ENCODE assay signal across 26 mouse cellular contexts in the genomic region with DNA sequence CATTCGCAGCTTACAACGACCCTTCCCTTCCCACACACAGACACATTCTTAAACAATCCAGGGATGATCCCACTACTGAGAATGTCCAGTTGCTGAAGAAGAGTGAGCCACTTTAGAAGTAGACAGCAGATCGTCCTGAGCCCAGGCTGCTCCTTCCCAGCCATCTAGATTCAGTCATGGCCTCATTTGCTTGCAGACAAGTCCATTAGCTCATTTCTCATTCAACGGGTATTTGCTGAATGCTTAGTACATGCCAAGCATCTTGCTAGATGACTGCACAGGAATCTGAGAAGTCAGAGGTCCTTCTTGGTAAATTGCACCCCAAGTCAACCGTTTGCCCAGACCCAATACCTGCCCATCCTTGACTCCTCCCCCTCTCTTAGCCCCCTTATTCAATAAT. TPM values are rescaled to one million over a fixed set of nuclear protein-coding genes. Genes with fewer than 3 reads are reported as not detected.
A peak's percentile ranks its signal among the peaks of the same experiment; 100 is the strongest.
DNase-seq lines count a peak whose midpoint lies in the region; ATAC-seq and TF ChIP-seq lines count a peak whose summit lies in the region.
"Had no signal": no experiment of that assay in that cellular context is flagged by ENCODE, and none has a peak within 500 bp of the region (broad histone marks: within the 10 kb centered on the region; RNA-seq: fewer than 3 reads in every experiment).

No protein-coding gene starts in this region.

- H3K4me1 ChIP-seq in heart, embryonic 12.5 days (replicated peaks), result peaks cover 37% of the 10 kb centered on the region
- peaks cover 10% of the 10 kb centered on the region for H3K4me1 ChIP-seq in intestine, embryonic 16.5 days (ENCODE audit: control insufficient read depth, insufficient read depth, low read length)
- no peaks in the 10 kb centered on the region for H3K4me1 ChIP-seq in intestine, postnatal 0 days (replicated peaks; ENCODE audit: control insufficient read depth, insufficient read depth, low read length)
- H3K4me1 ChIP-seq in spleen, adult 2 months (ENCODE audit: control insufficient read depth, insufficient read depth, insufficient read length), result peaks cover 32% of the 10 kb centered on the region

- H3K36me3 ChIP-seq in heart, embryonic 12.5 days, result no peaks in the 10 kb centered on the region
- H3K36me3 ChIP-seq in intestine, embryonic 16.5 days (ENCODE audit: control insufficient read depth, insufficient read depth, low read length), result no peaks in the 10 kb centered on the region
- no peaks in the 10 kb centered on the region for H3K36me3 ChIP-seq in intestine, postnatal 0 days (ENCODE audit: control insufficient read depth, insufficient read depth)
- no peaks in the 10 kb centered on the region for H3K36me3 ChIP-seq in spleen, adult 2 months (ENCODE audit: control insufficient read depth, insufficient read depth, low read length)
- H3K36me3 ChIP-seq: G1E; hindbrain, embryonic 13.5 days; neural tube, embryonic 15.5 days had no signal

- ATAC-seq in heart, embryonic 12.5 days (ENCODE audit: insufficient number of reproducible peaks, low FRiP score), result no peak
- ATAC-seq in intestine, embryonic 16.5 days, result no peak
- no peak for ATAC-seq in intestine, postnatal 0 days
- ATAC-seq in erythroblast, adult 5-6 weeks (replicated peaks; ENCODE audit: low FRiP score, poor library complexity, severe bottlenecking), result no peak
- ATAC-seq: forebrain, postnatal 0 days; liver, postnatal 0 days; lung, postnatal 0 days had no signal

- peak overlapping the region; percentile 99 for H3K27ac ChIP-seq in heart, embryonic 12.5 days (ENCODE audit: poor library complexity, severe bottlenecking)
- H3K27ac ChIP-seq in intestine, embryonic 16.5 days (ENCODE audit: low read length), result peak overlapping the region; percentile 56; the same call in 1 of the 2 replicates
- H3K27ac ChIP-seq in intestine, postnatal 0 days (ENCODE audit: low read depth, low read length), result no peak overlapping the region
- peak overlapping the region; percentile 77 for H3K27ac ChIP-seq in spleen, adult 2 months (ENCODE audit: insufficient read depth, low read length)
- H3K27ac ChIP-seq: macrophage; neural tube, embryonic 15.5 days had no signal

- TF ChIP-seq POLR2A in spleen, adult 2 months (IDR thresholded peaks at IDR 0.05; ENCODE audit: low read depth, low read length), result no peak

- WGBS in heart, embryonic 12.5 days, result 70% methylated on average over 5 of the region's 5 CpGs
- 63% methylated on average over 5 of the region's 5 CpGs for WGBS in intestine, embryonic 16.5 days
- WGBS in intestine, postnatal 0 days, result 67% methylated on average over 5 of the region's 5 CpGs
- WGBS in spleen, adult 2 months, result 90% methylated on average over 5 of the region's 5 CpGs

- peak overlapping the region; percentile 60 for H3K4me2 ChIP-seq in heart, embryonic 12.5 days
- no peak overlapping the region for H3K4me2 ChIP-seq in intestine, embryonic 16.5 days (ENCODE audit: low read depth, low read length)
- H3K4me2 ChIP-seq in intestine, postnatal 0 days (replicated peaks; ENCODE audit: low read depth), result no peak overlapping the region
- H3K4me2 ChIP-seq: hindbrain, embryonic 13.5 days; liver, embryonic 11.5 days; midbrain, embryonic 11.5 days; neural tube, embryonic 15.5 days had no signal

- peak overlapping the region; percentile 71; the same call in 1 of the 2 replicates for H3K9ac ChIP-seq in heart, embryonic 12.5 days
- H3K9ac ChIP-seq in intestine, embryonic 16.5 days (ENCODE audit: low read depth, low read length), result no peak overlapping the region
- no peak overlapping the region for H3K9ac ChIP-seq in intestine, postnatal 0 days (ENCODE audit: low read depth, low read length)
- H3K9ac ChIP-seq: forebrain, postnatal 0 days; hindbrain, embryonic 13.5 days; liver, postnatal 0 days; neural tube, embryonic 15.5 days had no signal

- H3K27me3 ChIP-seq in heart, embryonic 12.5 days (replicated peaks), result no peaks in the 10 kb centered on the region
- no peaks in the 10 kb centered on the region for H3K27me3 ChIP-seq in intestine, embryonic 16.5 days (replicated peaks; ENCODE audit: control insufficient read depth, insufficient read depth, low read length)
- no peaks in the 10 kb centered on the region for H3K27me3 ChIP-seq in intestine, postnatal 0 days (replicated peaks; ENCODE audit: control insufficient read depth, insufficient read depth, low read length)
- no peaks in the 10 kb centered on the region for H3K27me3 ChIP-seq in spleen, adult 2 months (ENCODE audit: control insufficient read depth, insufficient read depth, low read length)
- H3K27me3 ChIP-seq: CH12.LX; hindbrain, embryonic 13.5 days; neural tube, embryonic 15.5 days had no signal

- H3K9me3 ChIP-seq in heart, embryonic 12.5 days (replicated peaks), result no peaks in the 10 kb centered on the region
- H3K9me3 ChIP-seq in intestine, embryonic 16.5 days (ENCODE audit: control insufficient read depth, low read length), result no peaks in the 10 kb centered on the region
- H3K9me3 ChIP-seq in intestine, postnatal 0 days (ENCODE audit: control insufficient read depth), result no peaks in the 10 kb centered on the region
- H3K9me3 ChIP-seq: G1E; hindbrain, embryonic 13.5 days; neural tube, embryonic 15.5 days had no signal

- TF ChIP-seq CTCF in intestine, postnatal 0 days (IDR thresholded peaks at IDR 0.05; ENCODE audit: low read depth), result no peak
- TF ChIP-seq CTCF in spleen, adult 2 months (IDR thresholded peaks at IDR 0.05; ENCODE audit: extremely low read depth, insufficient read depth, insufficient read length, insufficient replicate concordance), result no peak

- DNase-seq in heart, adult 18-20 months, result no peak
- DNase-seq in spleen, adult 2 months (ENCODE audit: low read depth in 1 of 2, low spot score in 2 of 2), result no peak
- DNase-seq in spleen, postnatal 36 days (ENCODE audit: low spot score in 2 of 2), result no peak
- DNase-seq in right cerebral cortex, postnatal 36 days (ENCODE audit: low spot score in 2 of 2), result no peak
- DNase-seq: adrenal gland, postnatal 10 days; cerebellum, adult 18-20 months; cerebellum, postnatal 14 days; forebrain, postnatal 0 days; gastrocnemius, postnatal 14 days; kidney, adult 9 months; layer of hippocampus, adult 9-11 months; liver, postnatal 0 days; thymus, adult 2 months; thymus, postnatal 4 days had no signal

- no peak overlapping the region for H3K4me3 ChIP-seq in heart, embryonic 12.5 days
- H3K4me3 ChIP-seq in intestine, embryonic 16.5 days (ENCODE audit: low read length), result no peak overlapping the region
- H3K4me3 ChIP-seq in intestine, postnatal 0 days (ENCODE audit: low read depth, low read length), result no peak overlapping the region
- no peak overlapping the region for H3K4me3 ChIP-seq in spleen, adult 2 months (ENCODE audit: extremely low read depth, insufficient read depth, insufficient read length)
- H3K4me3 ChIP-seq: hindbrain, embryonic 13.5 days; neural tube, embryonic 15.5 days had no signal

RNA-seq across cellular contexts. Expression of gene Ier5, which starts 57.8 kb away (rescaled TPM):
- 8.9 and 10.9 TPM in 2 replicates for polyA plus RNA-seq in heart, embryonic 12.5 days (2016; fragmentation: Nextera tagmentation; extraction: Ambion mirVana)
- total RNA-seq in heart, adult 18-20 months (2021), result 10 to 100 TPM; 18.8 to 21.4 TPM
- 2.0 and 2.6 TPM in 2 replicates for polyA plus RNA-seq in intestine, embryonic 16.5 days (2015; fragmentation: Nextera tagmentation; extraction: Ambion mirVana)
- 6.1 and 6.8 TPM in 2 replicates for polyA plus RNA-seq in intestine, postnatal 0 days (2015; fragmentation: Nextera tagmentation; extraction: Ambion mirVana)
- polyA plus RNA-seq in spleen, adult 2 months (2012; rRNA removed), result 47.7 and 82.0 TPM in 2 replicates
- 7.5 and 9.0 TPM in 2 replicates for total RNA-seq in erythroblast, adult 5-6 weeks (2015; ENCODE audit: low replicate concordance)
- 7.6 and 9.8 TPM in 2 replicates for total RNA-seq in erythroblast, adult 5-6 weeks (2017; ENCODE audit: low replicate concordance)
